Mouse (Mus musculus): ENCODE results near the gene Gpr162.
"Not testable (repeated sequence)": the region's sequence is repeated elsewhere in the genome, so short reads cannot be mapped to it uniquely, and the experiment has no call there.

Gene Gpr162

DNA sequence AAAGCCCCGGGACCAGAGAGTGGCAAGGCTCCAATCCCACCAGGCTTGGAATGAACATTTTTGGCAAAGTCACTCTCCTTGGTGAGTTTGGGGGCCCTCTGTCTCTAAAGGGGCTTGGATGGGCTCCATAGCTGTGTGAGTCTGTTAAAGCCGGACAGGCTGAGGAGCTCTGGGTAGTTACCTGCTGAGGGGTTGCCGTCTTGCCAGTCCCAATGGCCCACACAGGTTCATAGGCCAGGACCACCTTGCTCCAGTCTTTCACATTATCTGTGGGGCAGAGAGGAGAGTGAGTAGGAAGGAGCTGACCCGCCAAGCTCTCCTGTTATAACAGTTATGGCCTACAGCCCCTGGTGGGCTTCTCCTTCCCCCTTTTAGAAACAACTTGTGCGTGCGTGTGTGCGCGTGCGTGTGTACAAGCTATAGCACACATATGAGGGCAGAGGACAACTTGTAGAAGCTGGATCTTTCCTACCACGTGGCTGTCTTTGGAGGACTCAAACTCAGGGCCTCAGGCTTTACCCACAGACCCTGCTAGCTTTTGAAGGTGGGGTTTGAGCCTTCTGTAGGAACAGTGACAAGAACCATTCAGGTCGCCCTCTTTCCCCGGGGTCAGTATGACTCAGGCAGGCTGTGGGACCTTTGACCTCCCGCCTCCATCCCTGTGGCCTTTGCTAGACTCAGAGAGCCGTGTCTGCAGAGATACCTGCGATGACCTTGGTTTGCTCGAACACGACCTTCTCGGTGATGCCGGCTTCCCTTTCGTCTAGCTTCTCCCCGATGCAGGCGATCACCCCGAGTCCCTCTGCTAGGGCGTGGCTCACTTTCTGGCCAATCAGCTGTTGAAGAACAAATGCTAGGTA lies 51.9 kb downstream of the Gpr162 start:
- DNase-seq (ENCODE audit: low spot score in 2 of 2), result no peak

DNA sequence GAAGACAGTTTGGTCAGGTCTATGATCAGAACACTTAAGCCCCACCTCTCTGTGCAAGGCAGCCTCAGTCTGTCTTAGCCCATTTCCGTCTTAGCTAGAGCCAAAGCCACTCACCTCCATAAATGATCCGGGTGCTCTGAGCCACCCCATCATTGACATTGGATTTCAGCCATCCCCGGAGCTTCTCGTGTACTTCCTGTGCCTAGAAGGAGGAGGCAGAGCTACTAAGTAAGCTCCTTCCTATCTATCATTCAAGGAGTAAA lies 52.4 kb downstream of the Gpr162 start:
- no peak for DNase-seq (ENCODE audit: low spot score in 2 of 2)

DNA sequence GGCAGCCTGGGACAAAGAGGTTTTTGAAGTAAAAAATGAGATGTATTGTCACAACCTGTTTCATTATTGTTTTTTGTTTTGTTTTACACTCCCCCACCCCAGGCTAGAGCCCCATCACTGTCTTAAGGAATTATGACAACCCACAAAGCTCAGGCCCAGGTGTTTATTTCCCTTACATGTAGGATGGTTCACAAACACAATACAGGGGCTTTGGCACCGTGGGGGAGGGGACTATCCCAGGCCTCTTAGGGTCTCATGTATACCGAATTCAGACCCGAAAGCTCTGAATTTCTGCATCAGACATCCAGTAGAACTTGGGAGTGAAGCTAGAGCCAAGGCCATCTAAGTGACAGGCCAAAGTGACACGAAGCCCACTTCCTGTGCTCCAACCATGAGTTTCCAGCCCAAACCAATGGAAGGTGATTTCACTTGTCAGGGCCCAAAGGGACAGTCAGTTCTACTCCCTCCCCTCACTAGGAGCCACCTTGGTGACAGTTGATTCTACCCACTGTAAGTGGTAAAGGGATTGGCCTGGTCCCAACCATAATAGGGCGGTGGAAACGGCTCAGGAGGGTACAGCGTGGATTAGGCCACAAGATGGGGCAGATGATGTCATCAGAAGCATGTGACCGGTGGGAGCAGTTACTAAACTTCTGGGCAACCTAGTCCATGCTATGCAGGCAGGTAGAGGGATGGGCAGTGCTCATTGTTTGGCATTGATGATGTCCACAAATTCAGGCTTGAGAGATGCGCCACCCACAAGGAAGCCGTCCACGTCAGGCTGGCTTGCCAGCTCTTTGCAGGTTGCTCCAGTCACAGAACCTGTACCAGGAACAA lies 53.0 kb downstream of the Gpr162 start:
- DNase-seq (ENCODE audit: low spot score in 2 of 2), result not testable (repeated sequence)

DNA sequence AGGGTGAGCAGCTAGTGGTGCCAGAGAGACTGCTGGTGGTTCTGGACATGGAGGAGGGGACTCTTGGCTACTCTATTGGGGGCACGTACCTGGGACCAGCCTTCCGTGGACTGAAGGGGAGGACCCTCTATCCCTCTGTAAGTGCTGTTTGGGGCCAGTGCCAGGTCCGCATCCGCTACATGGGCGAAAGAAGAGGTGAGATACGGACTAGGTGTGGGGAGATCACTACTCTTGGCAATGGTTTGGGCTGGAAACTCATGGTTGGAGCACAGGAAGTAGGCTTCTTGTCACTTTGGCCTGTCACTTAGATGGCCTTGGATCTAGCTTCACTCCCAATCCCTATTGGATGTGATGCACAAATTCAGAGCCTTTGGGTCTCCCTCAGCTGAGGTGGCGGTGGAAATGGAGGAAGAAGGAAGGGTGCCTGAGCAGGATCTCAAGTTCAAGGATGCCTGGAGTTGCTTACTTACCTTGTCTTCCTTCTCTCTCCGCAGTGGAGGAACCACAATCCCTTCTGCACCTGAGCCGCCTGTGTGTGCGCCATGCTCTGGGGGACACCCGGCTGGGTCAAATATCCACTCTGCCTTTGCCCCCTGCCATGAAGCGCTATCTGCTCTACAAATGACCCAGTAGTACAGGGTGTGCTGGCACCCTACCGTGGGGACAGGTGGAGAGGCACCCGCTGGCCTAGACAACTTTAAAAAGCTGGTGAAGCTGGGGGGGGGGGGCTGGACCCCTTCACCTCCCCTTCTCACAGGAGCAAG lies 53.8 kb downstream of the Gpr162 start:
- no peak for DNase-seq (ENCODE audit: low spot score in 2 of 2)

DNA sequence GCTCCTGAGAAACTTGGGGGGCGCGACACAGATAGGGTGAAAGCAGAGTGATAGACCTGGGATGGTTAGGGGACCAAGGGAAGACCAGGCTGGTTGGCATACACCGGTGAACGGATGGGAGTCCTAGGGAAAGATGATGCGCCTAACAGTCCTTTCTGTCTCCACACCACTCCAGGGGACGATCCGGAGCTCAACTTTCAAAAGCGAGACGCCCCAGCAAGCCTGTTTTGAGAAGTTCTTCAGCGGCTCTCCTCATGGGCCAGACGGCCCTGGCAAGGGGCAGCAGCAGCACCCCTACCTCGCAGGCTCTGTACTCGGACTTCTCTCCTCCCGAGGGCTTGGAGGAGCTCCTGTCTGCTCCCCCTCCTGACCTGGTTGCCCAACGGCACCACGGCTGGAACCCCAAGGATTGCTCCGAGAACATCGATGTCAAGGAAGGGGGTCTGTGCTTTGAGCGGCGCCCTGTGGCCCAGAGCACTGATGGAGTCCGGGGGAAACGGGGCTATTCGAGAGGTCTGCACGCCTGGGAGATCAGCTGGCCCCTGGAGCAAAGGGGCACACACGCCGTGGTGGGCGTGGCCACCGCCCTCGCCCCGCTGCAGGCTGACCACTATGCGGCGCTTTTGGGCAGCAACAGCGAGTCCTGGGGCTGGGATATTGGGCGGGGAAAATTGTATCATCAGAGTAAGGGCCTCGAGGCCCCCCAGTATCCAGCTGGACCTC lies 54.6 kb downstream of the Gpr162 start:
- DNase-seq (ENCODE audit: low spot score in 2 of 2), result peak; percentile 62 to 73

All from frontal cortex, postnatal 10 days (tissue).